Mouse (Mus musculus): Measurements from ENCODE around the gene Cd6.

The Cd6 gene

GRCm38 (mm10) chr19:10829436-10830175, at the start of gene Cd6:
TSS of gene Cd6 (minus strand) at chr19:10830058.
- no peak for DNase-seq

GRCm38 (mm10) chr19:10878201-10878837, 48.5 kb upstream of the Cd6 start:
- peak; percentile 73 for DNase-seq

- DNase-seq = no peak
Measured at GRCm38 (mm10) chr19:10871328-10871961, 41.6 kb upstream of the Cd6 start.

GRCm38 (mm10) chr19:10870676-10871075, 40.8 kb upstream of the Cd6 start:
- no peak for DNase-seq

GRCm38 (mm10) chr19:10869886-10870527, 40.1 kb upstream of the Cd6 start, which contains the start of gene Tmem132a:
TSS of gene Tmem132a (minus strand) at chr19:10869940.
- peak; percentile 66 for DNase-seq

GRCm38 (mm10) chr19:10869241-10869885, 39.5 kb upstream of the Cd6 start:
- peak; percentile 88 for DNase-seq

GRCm38 (mm10) chr19:10868623-10869141, 38.8 kb upstream of the Cd6 start:
- no peak for DNase-seq

- DNase-seq = no peak
Measured at GRCm38 (mm10) chr19:10867946-10868622, 38.2 kb upstream of the Cd6 start.

GRCm38 (mm10) chr19:10866351-10866750, 36.5 kb upstream of the Cd6 start:
- DNase-seq = peak; percentile 71

- no peak for DNase-seq
Measured at GRCm38 (mm10) chr19:10860072-10860497, 30.2 kb upstream of the Cd6 start.

GRCm38 (mm10) chr19:10856520-10856919, 26.7 kb upstream of the Cd6 start:
- DNase-seq = no peak

- DNase-seq = no peak
Measured at GRCm38 (mm10) chr19:10855422-10855821, 25.6 kb upstream of the Cd6 start.

- DNase-seq = no peak
Measured at GRCm38 (mm10) chr19:10847311-10848087, 17.6 kb upstream of the Cd6 start.

- DNase-seq = no peak
Measured at GRCm38 (mm10) chr19:10846150-10846549, 16.3 kb upstream of the Cd6 start.

GRCm38 (mm10) chr19:10845454-10845853, 15.6 kb upstream of the Cd6 start:
- no peak for DNase-seq

- no peak for DNase-seq
Measured at GRCm38 (mm10) chr19:10844206-10844605, 14.3 kb upstream of the Cd6 start.

- no peak for DNase-seq
Measured at GRCm38 (mm10) chr19:10842914-10843313, 13.1 kb upstream of the Cd6 start.

GRCm38 (mm10) chr19:10841721-10842626, 12.1 kb upstream of the Cd6 start:
- no peak for DNase-seq

GRCm38 (mm10) chr19:10839010-10839892, 9.4 kb upstream of the Cd6 start, which contains the start of gene Slc15a3:
TSS of gene Slc15a3 (plus strand) at chr19:10839727.
- DNase-seq = no peak
